Mouse (Mus musculus) kidney, embryonic 16.5 days (tissue): ENCODE measurements around the gene Mecom. TPM values are rescaled to one million over a fixed set of nuclear protein-coding genes. Genes with fewer than 3 reads are reported as not detected.
"Not testable (repeated sequence)": the region's sequence is repeated elsewhere in the genome, so short reads cannot be mapped to it uniquely, and the experiment has no call there.

Source experiments
- ATAC-seq: fragments of 200-750 bp; cut with Nextera tagmentation; 2 replicates; pipeline ENCODE4 v1.8.0; 2017; ENCODE audit warnings: moderate TSS enrichment; ENCODE audit not compliant: low FRiP score, low TSS enrichment
- H3K27ac ChIP-seq: fragments of 300-500 bp; sonication (generic); 2 replicates; pipeline ENCODE4 v1.5.1; 2014; ENCODE audit warnings: low read length
- H3K27me3 ChIP-seq: fragments of 300-500 bp; sonication (generic); 2 replicates; pipeline ENCODE4 v1.6.1; 2014; ENCODE audit warnings: low read length, control low read depth, mixed read lengths; ENCODE audit not compliant: insufficient read depth
- H3K36me3 ChIP-seq: fragments of 300-500 bp; sonication (generic); 2 replicates; pipeline ENCODE4 v1.6.1; 2014; ENCODE audit warnings: low read length, control low read depth, mixed read lengths; ENCODE audit not compliant: insufficient read depth
- H3K4me1 ChIP-seq: fragments of 300-500 bp; sonication (generic); 2 replicates; pipeline ENCODE4 v1.6.1; 2014; ENCODE audit warnings: low read length, control low read depth, mixed read lengths; ENCODE audit not compliant: insufficient read depth
- H3K4me2 ChIP-seq: fragments of 300-500 bp; sonication (generic); replicated peaks from 2 replicates; pipeline ENCODE4 v1.6.1; 2014; ENCODE audit warnings: low read depth, low read length
- H3K4me3 ChIP-seq: fragments of 300-500 bp; sonication (generic); 2 replicates; pipeline ENCODE4 v1.5.1; 2014; ENCODE audit warnings: mild to moderate bottlenecking, low read length
- H3K9ac ChIP-seq: fragments of 300-500 bp; sonication (generic); replicated peaks from 2 replicates; pipeline ENCODE4 v1.6.1; 2014; ENCODE audit warnings: low read length
- H3K9me3 ChIP-seq: fragments of 300-500 bp; sonication (generic); 2 replicates; pipeline ENCODE4 v1.6.1; 2016; ENCODE audit warnings: low read length, control low read depth
- WGBS: fragments of 180-500 bp; shearing (Covaris S2); extraction: QIAGEN DNeasy Blood & Tissue Kit; methylation state at CpG from one replicate; pipeline ENCODE4 v1.1.7; 2014; 5-methylcytosine and 5-hydroxymethylcytosine counted together
- polyA plus RNA-seq: library from polyadenylated mRNA; unstranded; fragments of >200 nt; fragmentation: Nextera tagmentation; extraction: Ambion mirVana; gene quantifications from 2 replicates; pipeline ENCODE4 v1.2.1, GENCODE M21; 2015

Mecom gene
- polyA plus RNA-seq, 1 experiment from 2014 or later: 78.3 TPM

DNA sequence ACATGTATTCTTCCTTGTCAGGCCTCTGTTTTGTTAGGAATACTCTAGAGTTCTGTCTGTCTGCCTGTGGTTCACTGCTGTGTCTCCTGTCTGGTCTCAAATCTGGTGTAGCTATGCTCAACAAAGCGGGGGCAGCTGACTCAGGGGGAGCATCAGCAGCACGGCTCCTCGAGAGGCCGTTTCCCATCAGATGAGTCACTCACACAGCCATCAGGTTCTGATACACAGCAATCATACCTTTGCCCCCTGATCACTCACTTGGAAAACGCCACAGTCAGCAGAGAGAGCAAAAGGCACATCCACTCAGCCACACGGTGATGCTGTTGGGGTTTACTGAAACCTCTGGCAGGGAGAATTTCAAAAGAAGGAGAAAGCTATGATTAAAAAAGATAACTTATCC lies 5.9 kb upstream of the Mecom start:
- H3K4me3 ChIP-seq: no peak overlapping the region
- 0 out of 2 replicates have a peak, but pooled peaks have one; percentile 57 for ATAC-seq
- 42% methylated on average over 6 of the region's 6 CpGs for WGBS
- no peak overlapping the region for H3K9ac ChIP-seq
- 0 out of 2 replicates have a peak, but pooled peaks cover 2% of the 10 kb centered on the region for H3K4me1 ChIP-seq
- H3K27me3 ChIP-seq: no peaks in the 10 kb centered on the region
- H3K4me2 ChIP-seq: no peak overlapping the region
- H3K27ac ChIP-seq: no peak overlapping the region
- no peaks in the 10 kb centered on the region for H3K36me3 ChIP-seq
- H3K9me3 ChIP-seq: 0 out of 2 replicates have a peak, but pooled peaks cover 2% of the 10 kb centered on the region

DNA sequence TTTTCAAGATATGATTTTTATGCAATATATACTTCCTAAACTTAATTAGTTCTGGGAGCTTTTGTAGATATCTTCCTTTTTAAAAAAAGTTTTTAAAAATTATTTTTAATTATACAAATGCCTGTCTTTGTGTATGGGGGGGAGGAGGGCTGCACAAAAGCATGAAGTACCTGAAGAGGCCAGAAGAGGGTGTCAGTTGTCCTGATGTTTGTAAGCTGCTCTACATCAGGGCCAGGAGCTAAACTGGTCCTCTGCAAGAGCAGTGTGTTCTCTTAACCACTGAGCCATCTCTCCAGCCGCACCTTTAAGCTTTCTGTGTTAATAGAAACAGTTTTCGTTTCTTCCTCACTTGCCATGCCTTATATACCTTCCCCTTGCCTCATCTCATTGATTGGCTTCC lies 2.4 kb upstream of the Mecom start:
- Histone ChIP-seq H3K36me3 (no peaks in the 10 kb centered on the region), H3K9me3 (0 out of 2 replicates have a peak, but pooled peaks cover 2% of the 10 kb centered on the region), H3K4me3 (no peak overlapping the region), H3K4me1 (peaks cover 17% of the 10 kb centered on the region), H3K27me3 (no peaks in the 10 kb centered on the region), H3K9ac (no peak overlapping the region), H3K27ac (no peak overlapping the region), H3K4me2 (no peak overlapping the region)
- ATAC-seq: no peak
- WGBS: 57% methylated on average over 2 of the region's 2 CpGs

DNA sequence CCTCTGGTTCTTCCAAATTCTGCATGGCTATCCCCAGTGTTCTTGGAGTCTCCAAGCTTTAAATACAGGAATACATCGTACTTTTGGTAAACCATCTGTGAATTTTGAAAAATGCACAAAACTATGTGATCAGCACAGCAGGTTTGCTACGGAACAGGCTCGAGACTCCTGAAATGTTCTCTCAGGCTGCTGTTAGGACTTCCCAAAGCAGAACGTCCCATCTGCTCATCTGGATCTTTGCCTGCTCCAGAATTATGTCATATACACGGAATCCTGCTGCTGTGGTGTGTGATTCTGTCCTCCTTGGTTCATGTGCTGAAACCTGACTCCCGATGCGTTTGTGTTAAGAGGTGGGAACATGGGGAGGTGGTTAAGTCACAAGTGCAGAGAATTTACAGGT lies 1.1 kb upstream of the Mecom start:
- no peaks in the 10 kb centered on the region for H3K9me3 ChIP-seq
- no peaks in the 10 kb centered on the region for H3K27me3 ChIP-seq
- H3K4me3 ChIP-seq: no peak overlapping the region
- no peak overlapping the region for H3K27ac ChIP-seq
- peaks cover 17% of the 10 kb centered on the region for H3K4me1 ChIP-seq
- no peak for ATAC-seq
- no peaks in the 10 kb centered on the region for H3K36me3 ChIP-seq
- no peak overlapping the region for H3K4me2 ChIP-seq
- 60% methylated on average over 7 of the region's 7 CpGs for WGBS
- H3K9ac ChIP-seq: no peak overlapping the region

DNA sequence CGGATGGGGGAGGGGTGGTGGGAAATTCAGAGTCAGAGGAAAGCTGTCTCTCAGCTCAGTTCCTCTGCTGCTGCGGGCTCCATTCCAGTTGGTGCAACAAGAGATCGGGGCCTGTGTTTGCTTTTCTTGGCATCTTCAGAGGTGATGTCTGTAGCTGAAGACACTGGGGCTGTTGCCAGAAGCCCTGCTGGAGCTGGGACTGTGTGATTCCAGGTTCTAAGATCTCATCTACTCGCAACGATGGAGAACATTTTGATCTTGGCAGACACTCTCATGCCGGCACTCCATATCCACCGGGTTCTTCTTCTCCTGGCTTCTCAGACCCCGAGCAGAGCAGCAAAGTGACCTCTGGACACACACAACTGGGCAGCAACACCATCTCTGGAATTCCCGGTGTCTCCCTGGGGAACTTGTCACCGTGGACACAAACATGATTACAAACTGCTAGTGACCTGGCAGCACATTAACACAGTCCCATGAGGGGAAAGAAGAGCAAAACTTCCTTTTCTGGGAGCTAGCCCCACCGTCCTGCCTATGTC lies 908 bp downstream of the Mecom start:
- Histone ChIP-seq H3K27me3 (no peaks in the 10 kb centered on the region), H3K9ac (0 out of 2 replicates have a peak overlapping the region, but pooled peaks have one; percentile 6), H3K4me3 (no peak overlapping the region), H3K4me2 (peak overlapping the region; percentile 41; the same call in 1 of the 2 replicates), H3K4me1 (peaks cover 17% of the 10 kb centered on the region), H3K36me3 (no peaks in the 10 kb centered on the region), H3K9me3 (no peaks in the 10 kb centered on the region), H3K27ac (no peak overlapping the region)
- 33% methylated on average over 11 of the region's 11 CpGs for WGBS
- no peak for ATAC-seq

DNA sequence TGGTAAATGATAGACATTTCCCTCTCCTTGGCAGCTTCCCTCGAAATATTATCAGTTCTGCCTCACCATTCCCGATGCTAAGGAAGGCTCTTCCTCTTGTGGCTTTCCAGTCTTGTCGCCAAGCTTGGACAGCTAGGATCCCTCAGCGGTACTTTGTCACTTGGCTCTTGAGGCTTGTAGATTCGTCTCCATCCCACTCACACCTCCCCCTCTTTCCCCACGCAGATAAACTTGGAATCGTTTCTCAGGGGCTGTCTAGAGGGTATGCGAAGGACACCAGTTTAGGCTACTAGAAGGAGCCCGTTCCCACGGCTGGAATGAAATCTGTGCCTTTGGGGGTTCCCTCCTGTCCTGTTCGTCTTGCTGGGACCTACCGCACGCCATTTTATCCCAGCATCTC lies 1.4 kb downstream of the Mecom start:
- WGBS: 45% methylated on average over 13 of the region's 13 CpGs
- no peak overlapping the region for H3K4me3 ChIP-seq
- H3K4me2 ChIP-seq: peak overlapping the region; percentile 41; the same call in 1 of the 2 replicates
- H3K9ac ChIP-seq: no peak overlapping the region
- no peaks in the 10 kb centered on the region for H3K27me3 ChIP-seq
- H3K9me3 ChIP-seq: no peaks in the 10 kb centered on the region
- no peak overlapping the region for H3K27ac ChIP-seq
- peaks cover 17% of the 10 kb centered on the region for H3K4me1 ChIP-seq
- H3K36me3 ChIP-seq: no peaks in the 10 kb centered on the region
- ATAC-seq: no peak

DNA sequence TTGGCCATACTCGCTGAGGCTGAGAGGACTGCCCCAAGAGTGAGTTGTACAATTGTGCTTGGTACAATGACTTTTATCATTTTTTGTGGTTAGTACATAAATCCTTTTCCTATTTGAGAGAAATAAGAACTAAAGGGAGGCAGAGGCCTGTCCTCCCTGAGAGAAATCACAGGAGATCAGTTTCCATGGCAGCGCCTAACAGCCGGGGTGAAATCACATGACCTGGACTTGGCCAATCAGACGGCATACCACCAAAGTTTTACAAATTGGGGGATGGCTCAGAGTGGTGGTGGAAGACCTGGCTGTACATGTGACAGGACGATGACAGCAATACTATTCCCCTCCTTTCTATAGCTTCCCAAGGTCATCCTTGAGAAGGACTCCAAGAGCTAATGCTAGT lies 2.6 kb downstream of the Mecom start:
- no peak for ATAC-seq
- no peak overlapping the region for H3K4me3 ChIP-seq
- no peak overlapping the region for H3K9ac ChIP-seq
- no peak overlapping the region for H3K4me2 ChIP-seq
- no peaks in the 10 kb centered on the region for H3K36me3 ChIP-seq
- H3K9me3 ChIP-seq: no peaks in the 10 kb centered on the region
- 86% methylated on average over 5 of the region's 5 CpGs for WGBS
- no peaks in the 10 kb centered on the region for H3K27me3 ChIP-seq
- H3K27ac ChIP-seq: no peak overlapping the region
- peaks cover 17% of the 10 kb centered on the region for H3K4me1 ChIP-seq

DNA sequence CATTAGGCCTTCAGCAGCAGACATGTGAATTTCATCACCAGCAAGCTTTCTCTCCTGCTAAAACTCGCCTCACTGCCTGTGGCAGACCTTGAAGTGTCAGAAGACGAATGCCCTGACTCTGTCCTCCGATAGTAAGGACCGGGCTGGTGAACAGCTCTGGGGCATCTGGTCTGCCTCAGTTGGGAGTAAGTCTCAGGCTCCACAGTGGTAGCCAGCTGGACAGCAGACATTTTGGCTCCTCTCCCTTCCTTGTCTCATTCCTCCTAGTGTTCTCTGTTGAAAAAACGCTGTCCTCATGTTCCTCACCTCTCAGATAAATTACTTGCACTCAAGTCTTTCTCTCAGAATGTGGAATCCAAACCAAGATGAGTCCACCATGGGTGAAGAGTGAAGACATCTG lies 3.5 kb downstream of the Mecom start:
- H3K36me3 ChIP-seq: no peaks in the 10 kb centered on the region
- no peaks in the 10 kb centered on the region for H3K9me3 ChIP-seq
- H3K4me1 ChIP-seq: peaks cover 17% of the 10 kb centered on the region
- WGBS: 54% methylated on average over 5 of the region's 5 CpGs
- H3K27me3 ChIP-seq: no peaks in the 10 kb centered on the region
- H3K27ac ChIP-seq: no peak overlapping the region
- ATAC-seq: no peak
- H3K4me3 ChIP-seq: no peak overlapping the region
- H3K4me2 ChIP-seq: no peak overlapping the region
- H3K9ac ChIP-seq: no peak overlapping the region

DNA sequence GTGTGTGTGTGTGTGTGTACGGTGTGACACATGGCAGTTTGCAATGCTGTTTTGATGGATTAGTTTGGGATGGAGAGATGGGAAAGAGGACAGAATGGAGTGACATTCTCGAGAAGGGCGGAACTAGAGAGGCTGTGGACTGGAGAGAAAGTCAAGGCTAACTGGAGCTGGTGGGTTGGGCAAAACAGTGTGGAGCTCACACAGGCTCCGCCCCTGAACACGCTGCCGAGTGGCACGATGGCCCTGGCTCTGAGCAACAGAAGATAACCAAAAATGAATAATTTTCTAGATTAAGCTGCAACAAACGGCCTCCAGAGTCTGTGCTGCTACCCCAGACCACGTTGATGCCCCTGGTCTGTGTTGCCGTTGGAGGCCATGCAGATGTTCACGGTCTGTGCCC lies 12.0 kb downstream of the Mecom start:
- WGBS: 86% methylated on average over 11 of the region's 11 CpGs
- Histone ChIP-seq H3K27me3 (no peaks in the 10 kb centered on the region), H3K9ac (no peak overlapping the region), H3K4me3 (no peak overlapping the region), H3K4me2 (no peak overlapping the region), H3K36me3 (no peaks in the 10 kb centered on the region), H3K9me3 (no peaks in the 10 kb centered on the region), H3K4me1 (no peaks in the 10 kb centered on the region), H3K27ac (no peak overlapping the region)
- no peak for ATAC-seq

DNA sequence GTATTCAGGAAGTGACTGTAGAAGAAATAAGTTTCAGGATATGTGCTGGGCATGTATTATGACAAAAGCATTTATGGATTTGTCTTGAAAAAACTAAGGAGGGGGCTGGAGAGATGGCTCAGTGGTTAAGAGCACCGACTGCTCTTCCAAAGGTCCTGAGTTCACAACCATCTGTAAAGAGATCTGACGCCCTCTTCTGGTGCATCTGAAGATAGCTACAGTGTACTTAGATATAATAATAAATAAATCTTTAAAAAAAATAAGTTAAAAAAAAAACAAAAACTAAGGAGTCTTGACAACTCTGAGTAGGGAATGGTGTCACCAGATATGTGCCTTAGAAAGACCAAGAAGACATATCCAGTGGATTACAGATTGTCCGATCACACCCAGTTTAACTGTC lies 27.1 kb downstream of the Mecom start:
- not testable (repeated sequence) for H3K9ac ChIP-seq, H3K4me3 ChIP-seq, H3K4me1 ChIP-seq, H3K9me3 ChIP-seq, H3K36me3 ChIP-seq, ATAC-seq, H3K4me2 ChIP-seq, H3K27ac ChIP-seq
- H3K27me3 ChIP-seq: peaks cover 17% of the 10 kb centered on the region
- WGBS: 53% methylated on average over 3 of the region's 3 CpGs

DNA sequence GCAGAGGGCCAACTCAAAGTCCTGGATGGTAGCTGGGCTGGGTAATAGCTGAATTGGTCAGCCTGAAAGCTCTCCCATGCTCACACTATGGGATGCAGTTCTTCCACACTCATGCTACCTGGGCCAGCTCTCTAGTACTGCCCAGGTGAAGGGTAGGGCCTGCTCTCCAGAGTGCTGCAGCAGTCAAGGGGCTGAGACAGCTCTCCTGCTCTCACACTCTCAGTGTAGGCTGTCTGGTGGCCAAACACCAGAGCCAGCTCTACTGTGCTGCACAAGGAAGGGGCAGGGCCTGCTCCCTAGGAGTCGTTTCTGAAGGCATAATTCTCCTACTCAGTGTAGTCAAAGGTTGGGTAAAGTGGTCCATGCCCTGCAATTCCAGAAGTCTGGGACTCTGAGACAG lies 28.4 kb downstream of the Mecom start:
- H3K9me3 ChIP-seq: no peaks in the 10 kb centered on the region
- no peak for ATAC-seq

More for the DNA sequence above, 28.4 kb downstream of the Mecom start:
- peaks cover 21% of the 10 kb centered on the region for H3K27me3 ChIP-seq
- no peaks in the 10 kb centered on the region; the same call in 1 of the 2 replicates for H3K4me1 ChIP-seq
- WGBS: 48% methylated on average over 1 of the region's 1 CpGs
- no peaks in the 10 kb centered on the region for H3K36me3 ChIP-seq
- H3K9ac ChIP-seq: no peak overlapping the region
- no peak overlapping the region for H3K4me2 ChIP-seq
- H3K27ac ChIP-seq: no peak overlapping the region
- no peak overlapping the region for H3K4me3 ChIP-seq
